Mouse (Mus musculus) ES-E14 (cell line): ENCODE results near the gene Hoxc13. TPM values are rescaled to one million over a fixed set of nuclear protein-coding genes. Genes with fewer than 3 reads are reported as not detected.

Experiments
- DNase-seq: peaks from one replicate; pipeline ENCODE4 v3.0.0-alpha.2; 2013; ENCODE audit warnings: low read depth, low spot score
- H3K27ac ChIP-seq: 2 replicates; pipeline ENCODE4 v1.5.1; 2012; ENCODE audit warnings: low read depth, mild to moderate bottlenecking, low read length, moderate library complexity, mixed read lengths; ENCODE audit not compliant: poor library complexity, insufficient read depth, severe bottlenecking
- H3K36me3 ChIP-seq: 2 replicates; pipeline ENCODE4 v1.6.1; 2012; ENCODE audit warnings: mild to moderate bottlenecking, low read length, moderate library complexity, mixed read lengths; ENCODE audit not compliant: control insufficient read depth, poor library complexity, insufficient read depth, severe bottlenecking
- H3K4me1 ChIP-seq, 2 experiments: fragments of 150-350 bp in 1 of 2; sonication (generic) in 1 of 2; 2 replicates each; pipeline ENCODE4 v1.6.1; 2012; ENCODE audit warnings: low read length in 2 of 2, mild to moderate bottlenecking in 1 of 2, mixed read lengths in 1 of 2; ENCODE audit not compliant: control insufficient read depth in 2 of 2, insufficient read depth in 2 of 2, poor library complexity in 1 of 2
- H3K4me3 ChIP-seq, 2 experiments: fragments of 150-350 bp in 1 of 2; sonication (generic) in 1 of 2; 2 replicates each; pipeline ENCODE4 v1.5.1; 2012; ENCODE audit warnings: low read length in 2 of 2, low read depth in 1 of 2, mild to moderate bottlenecking in 1 of 2, mixed read lengths in 1 of 2; ENCODE audit not compliant: insufficient read depth in 1 of 2, poor library complexity in 1 of 2, severe bottlenecking in 1 of 2
- H3K9ac ChIP-seq: 2 replicates; pipeline ENCODE4 v1.6.1; 2012; ENCODE audit warnings: low read depth, mild to moderate bottlenecking, low read length, mixed read lengths; ENCODE audit not compliant: poor library complexity, insufficient read depth, severe bottlenecking
- H3K9me3 ChIP-seq: fragments of 150-350 bp; sonication (generic); 2 replicates; pipeline ENCODE4 v1.6.1; 2012; ENCODE audit warnings: low read depth, mild to moderate bottlenecking, low read length; ENCODE audit not compliant: control insufficient read depth, insufficient read depth
- CHD2 ChIP-seq: IDR thresholded peaks from 2 replicates; pipeline ENCODE4 v1.6.1; 2014; ENCODE audit warnings: mild to moderate bottlenecking, low read depth, low read length, inconsistent platforms
- HCFC1 ChIP-seq: IDR thresholded peaks from 2 replicates; pipeline ENCODE4 v1.6.1; 2012; ENCODE audit warnings: low read length, inconsistent platforms, borderline replicate concordance; ENCODE audit not compliant: insufficient read depth
- MAFK ChIP-seq: IDR thresholded peaks from 2 replicates; pipeline ENCODE4 v1.6.1; 2014; ENCODE audit warnings: mild to moderate bottlenecking, low read depth, low read length, inconsistent platforms; ENCODE audit not compliant: insufficient read depth
- ZC3H11A ChIP-seq: IDR thresholded peaks from 2 replicates; pipeline ENCODE4 v1.6.1; 2012; ENCODE audit warnings: low read depth, mild to moderate bottlenecking, inconsistent platforms, low read length, borderline replicate concordance
- ZNF384 ChIP-seq: IDR thresholded peaks from 2 replicates; pipeline ENCODE4 v1.6.1; 2012; ENCODE audit warnings: low read depth, low read length, inconsistent platforms
- in situ Hi-C, 2 experiments: fragments of 600-800 bp; cut with MboI; formaldehyde crosslinking; loops; one replicate each; pipeline ENCODE4 v1.15.1; 2025; ENCODE audit warnings: low sequenced_read_pairs in 2 of 2, inconsistent platforms in 1 of 2; ENCODE audit not compliant: unreplicated experiment in 2 of 2
- total RNA-seq: library from RNA; depleted of rRNA; stranded (reverse); fragments of 300-350 nt; gene quantifications from 2 replicates; pipeline ENCODE4 v1.2.3, GENCODE M21; 2012

Gene Hoxc13
- total RNA-seq, 1 experiment = 0.94 TPM

- H3K9me3 ChIP-seq = no peaks in the 10 kb centered on the region
- TF ChIP-seq HCFC1 (no peak), CHD2 (no peak), MAFK (no peak), ZC3H11A (no peak), ZNF384 (no peak)
- H3K9ac ChIP-seq = no peak overlapping the region
- in situ Hi-C loops = loop anchor here in 1 of 2 experiments (5.0 kb wide), 1 partner anchor 38 kb away; the partner anchor contains the start of gene Hoxc6
- H3K27ac ChIP-seq = no peak overlapping the region
- H3K36me3 ChIP-seq = no peaks in the 10 kb centered on the region
- no peak overlapping the region for H3K4me3 ChIP-seq
- H3K4me1 ChIP-seq = peaks cover 0 to 6% of the 10 kb centered on the region in 2 experiments; a peak in 1 of 4 replicates
- no peak for DNase-seq
These were observed 38.8 kb downstream of the Hoxc13 start for GRCm38 (mm10) chr15:102959663-102960191.

GRCm38 (mm10) chr15:102961728-102962127 is 40.8 kb downstream of the Hoxc13 start:
- in situ Hi-C loops = loop anchor here in 1 of 2 experiments (5.0 kb wide), 1 partner anchor 36 kb away; the partner anchor contains the start of gene Hoxc6
- DNase-seq = no peak

GRCm38 (mm10) chr15:102962492-102962891 is 41.6 kb downstream of the Hoxc13 start:
- H3K4me3 ChIP-seq = no peak overlapping the region
- no peak overlapping the region for H3K9ac ChIP-seq

More at GRCm38 (mm10) chr15:102961728-102962127, 40.8 kb downstream of the Hoxc13 start:
- H3K4me1 ChIP-seq = peaks cover 0 to 6% of the 10 kb centered on the region in 2 experiments; a peak in 1 of 4 replicates
- TF ChIP-seq CHD2 (no peak), HCFC1 (no peak), ZC3H11A (no peak), MAFK (no peak), ZNF384 (no peak)
- no peak overlapping the region for H3K4me3 ChIP-seq
- no peaks in the 10 kb centered on the region for H3K9me3 ChIP-seq
- no peak overlapping the region for H3K9ac ChIP-seq
- no peaks in the 10 kb centered on the region for H3K36me3 ChIP-seq
- no peak overlapping the region for H3K27ac ChIP-seq

GRCm38 (mm10) chr15:102963259-102963658 is 42.4 kb downstream of the Hoxc13 start:
- Histone ChIP-seq H3K36me3 (no peaks in the 10 kb centered on the region), H3K9ac (no peak overlapping the region), H3K4me3 (no peak overlapping the region), H3K27ac (no peak overlapping the region), H3K9me3 (no peaks in the 10 kb centered on the region), H3K4me1 (peaks cover 0 to 2% of the 10 kb centered on the region in 2 experiments; a peak in 1 of 4 replicates)
- no peak for DNase-seq
- in situ Hi-C loops = loop anchor here in 1 of 2 experiments (5.0 kb wide), 1 partner anchor 34 kb away; the partner anchor contains the start of gene Hoxc6
- TF ChIP-seq ZC3H11A = no peak
- TF ChIP-seq HCFC1 = no peak
- no peak for TF ChIP-seq MAFK
- TF ChIP-seq CHD2 = no peak
- TF ChIP-seq ZNF384 = no peak

More at GRCm38 (mm10) chr15:102962492-102962891, 41.6 kb downstream of the Hoxc13 start:
- Histone ChIP-seq H3K9me3 (no peaks in the 10 kb centered on the region), H3K36me3 (no peaks in the 10 kb centered on the region), H3K27ac (no peak overlapping the region), H3K4me1 (no peaks in the 10 kb centered on the region)
- no peak for DNase-seq
- in situ Hi-C loops = loop anchor here in 1 of 2 experiments (5.0 kb wide), 1 partner anchor 35 kb away; the partner anchor contains the start of gene Hoxc6
- TF ChIP-seq HCFC1 (no peak), ZC3H11A (no peak), MAFK (no peak), CHD2 (no peak), ZNF384 (no peak)
